Mouse (Mus musculus) kidney, adult 2 months (tissue): Measurements from ENCODE around the gene 4921530L21Rik.

Experiments used
- CTCF ChIP-seq: fragments of 200-500 bp; conservative IDR thresholded peaks from 2 replicates; pipeline ENCODE4 v1.5.1; 2011; ENCODE audit warnings: low read depth, mild to moderate bottlenecking, control low read depth, low read length, moderate library complexity, mixed read lengths; ENCODE audit not compliant: insufficient read depth, insufficient read length
- POLR2A ChIP-seq: fragments of 200-500 bp; IDR thresholded peaks from one replicate; pipeline ENCODE4 v1.6.1; 2011; ENCODE audit warnings: low read depth, low read length, control low read depth

DNA sequence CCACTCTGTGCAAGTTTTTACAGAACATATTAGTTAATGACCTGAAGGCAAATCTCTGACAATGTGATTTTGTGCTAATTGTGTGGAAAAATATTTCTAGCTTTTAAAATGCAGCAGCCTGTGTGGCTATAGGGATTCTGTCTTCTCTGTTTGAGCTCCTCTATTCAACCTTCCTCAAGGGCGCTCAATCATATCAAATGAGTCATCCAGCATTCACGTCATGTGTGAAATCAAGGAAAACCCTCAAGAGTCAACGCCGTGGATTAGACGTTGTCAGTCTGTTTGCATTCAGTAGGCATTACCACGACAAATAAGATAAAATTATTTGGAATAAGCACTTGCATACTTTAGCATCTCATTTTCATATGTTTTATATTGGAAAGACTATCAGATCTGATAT, 18.4 kb downstream of the 4921530L21Rik start:
- no peak for TF ChIP-seq POLR2A
- TF ChIP-seq CTCF = no peak
